Mouse (Mus musculus): ENCODE measurements around the gene Oxt.
A peak's percentile ranks its signal among the peaks of the same experiment; 100 is the strongest.

The Oxt gene

GRCm38 (mm10) chr2:130579791-130580190 is 3.8 kb downstream of the Oxt start:
- DNase-seq, result no peak

GRCm38 (mm10) chr2:130581201-130581600 is 5.2 kb downstream of the Oxt start:
- no peak for DNase-seq

- no peak for DNase-seq
Observed at GRCm38 (mm10) chr2:130582552-130582951, 6.6 kb downstream of the Oxt start, which contains the start of gene Avp. TSS of gene Avp (minus strand) at chr2:130582554.

- DNase-seq, result peak; percentile 50
Observed at GRCm38 (mm10) chr2:130583902-130584560, 8.1 kb downstream of the Oxt start.

GRCm38 (mm10) chr2:130586016-130586415 is 10.0 kb downstream of the Oxt start:
- no peak for DNase-seq

GRCm38 (mm10) chr2:130588373-130588772 is 12.4 kb downstream of the Oxt start:
- DNase-seq, result no peak

- no peak for DNase-seq
Observed at GRCm38 (mm10) chr2:130589157-130589556, 13.2 kb downstream of the Oxt start.

- peak; percentile 52 for DNase-seq
Observed at GRCm38 (mm10) chr2:130589761-130590160, 13.8 kb downstream of the Oxt start.

- no peak for DNase-seq
Observed at GRCm38 (mm10) chr2:130591016-130591415, 15.0 kb downstream of the Oxt start.

- DNase-seq, result no peak
Observed at GRCm38 (mm10) chr2:130595596-130595995, 19.6 kb downstream of the Oxt start.

- DNase-seq, result peak; percentile 62
Observed at GRCm38 (mm10) chr2:130597601-130598010, 21.6 kb downstream of the Oxt start.

- no peak for DNase-seq
Observed at GRCm38 (mm10) chr2:130598399-130598798, 22.4 kb downstream of the Oxt start.

- DNase-seq, result peak; percentile 70
Observed at GRCm38 (mm10) chr2:130602195-130602594, 26.2 kb downstream of the Oxt start.

- no peak for DNase-seq
Observed at GRCm38 (mm10) chr2:130613091-130613490, 37.1 kb downstream of the Oxt start.

GRCm38 (mm10) chr2:130618972-130619371 is 43.0 kb downstream of the Oxt start:
- DNase-seq, result no peak

All from lung, postnatal 10 days (tissue).